Mouse (Mus musculus): ENCODE measurements at regions not wholly inside any gene's neighbourhood (a gene's known extent, or its start where the extent isn't known, plus 50 kb on each side); places are given as distances from the start of the nearest gene placed in this dataset.
"Not testable (repeated sequence)": the region's sequence is repeated elsewhere in the genome, so short reads cannot be mapped to it uniquely, and the experiment has no call there.

DNA sequence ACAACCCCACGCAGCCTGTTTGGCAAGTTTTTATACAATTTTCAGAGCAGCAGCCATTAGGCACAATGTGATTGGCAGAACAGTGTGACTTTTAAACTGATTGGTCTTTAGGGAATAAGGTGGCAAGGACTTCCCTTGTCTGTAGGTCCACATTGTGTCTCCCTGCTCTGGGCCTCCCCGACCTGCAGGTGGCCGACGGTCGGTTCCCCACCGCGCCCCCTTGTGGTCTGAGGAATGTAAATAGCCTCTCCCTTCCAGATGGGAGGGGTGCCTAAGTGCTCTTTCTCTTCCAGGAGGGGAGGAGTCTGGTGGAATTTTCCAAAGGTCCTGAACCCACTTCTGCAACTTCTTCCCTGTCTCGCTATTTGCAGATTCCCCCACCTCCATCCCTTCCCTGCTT, 52.5 kb upstream of the Prr5 start:
- 12% methylated on average over 8 of the region's 8 CpGs for WGBS
- H3K27ac ChIP-seq (ENCODE audit: low read depth, low read length); H3K36me3 ChIP-seq (ENCODE audit: control insufficient read depth, insufficient read depth, low read length); H3K9ac ChIP-seq (ENCODE audit: low read depth, low read length); H3K4me2 ChIP-seq (replicated peaks; ENCODE audit: low read depth, low read length); ATAC-seq (ENCODE audit: low FRiP score, low TSS enrichment); H3K9me3 ChIP-seq (ENCODE audit: control insufficient read depth, low read length); H3K4me1 ChIP-seq (ENCODE audit: control insufficient read depth, insufficient read depth, low read length); H3K27me3 ChIP-seq (ENCODE audit: control insufficient read depth, insufficient read depth, low read length); H3K4me3 ChIP-seq (ENCODE audit: low read length): not testable (repeated sequence)

DNA sequence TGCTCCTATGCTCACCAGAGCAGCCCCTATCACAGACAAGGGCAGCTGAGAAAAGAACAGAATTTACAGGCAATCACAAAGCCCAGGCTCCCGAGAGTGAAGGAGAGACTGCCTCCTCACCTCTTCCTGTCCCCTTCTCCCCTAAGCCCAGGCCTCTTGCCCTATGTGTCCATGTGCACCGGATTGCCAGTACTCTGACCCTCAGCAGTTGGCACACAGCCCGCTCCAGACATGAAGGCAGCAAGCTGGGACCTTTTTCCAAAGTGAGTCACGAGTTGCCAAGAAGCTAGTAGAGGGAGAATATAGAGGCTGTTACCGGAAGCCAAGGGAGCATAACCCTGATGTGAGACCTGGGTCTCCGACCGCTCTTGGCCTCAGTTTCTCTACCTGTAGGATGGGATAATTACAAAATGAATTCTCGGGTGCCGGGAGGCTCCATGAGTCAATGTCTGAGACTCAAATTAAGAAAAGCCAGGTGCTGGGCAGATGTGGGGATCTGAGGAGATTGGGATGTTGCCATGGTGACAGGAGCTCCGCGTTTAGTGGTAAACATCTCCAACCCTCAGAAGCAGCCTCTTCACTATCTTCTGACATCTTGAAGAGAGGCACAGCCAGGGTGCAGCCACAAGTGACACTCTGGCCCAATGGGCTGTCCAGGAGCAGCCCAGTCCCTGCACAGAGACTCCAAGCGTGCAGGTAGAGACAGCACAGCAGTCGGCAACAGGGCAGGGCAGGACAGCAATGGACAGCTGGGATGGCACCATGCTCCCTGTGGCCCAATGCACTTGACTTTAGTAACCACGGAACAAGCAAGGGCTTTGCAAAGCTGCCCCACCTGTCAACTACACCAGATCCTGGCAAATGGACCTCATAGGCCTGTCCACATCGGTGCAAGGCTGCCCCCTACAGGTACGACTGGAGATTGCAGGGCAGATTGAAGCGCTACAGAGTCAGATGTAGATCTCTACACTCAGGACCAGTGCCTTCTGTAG, 55.6 kb upstream of the Prr5 start:
- no peak overlapping the region for H3K27ac ChIP-seq (ENCODE audit: low read depth, low read length)
- H3K4me2 ChIP-seq (replicated peaks; ENCODE audit: low read depth, low read length), result no peak overlapping the region
- no peak overlapping the region for H3K4me3 ChIP-seq (ENCODE audit: low read length)
- peaks cover 11% of the 10 kb centered on the region; the same call in 1 of the 2 replicates for H3K4me1 ChIP-seq (ENCODE audit: control insufficient read depth, insufficient read depth, low read length)
- H3K27me3 ChIP-seq (ENCODE audit: control insufficient read depth, insufficient read depth, low read length), result peaks cover 4% of the 10 kb centered on the region; the same call in 1 of the 2 replicates
- ATAC-seq (ENCODE audit: low FRiP score, low TSS enrichment), result peak; percentile 65
- H3K9ac ChIP-seq (ENCODE audit: low read depth, low read length), result no peak overlapping the region
- no peaks in the 10 kb centered on the region for H3K36me3 ChIP-seq (ENCODE audit: control insufficient read depth, insufficient read depth, low read length)
- no peaks in the 10 kb centered on the region for H3K9me3 ChIP-seq (ENCODE audit: control insufficient read depth, low read length)
- 52% methylated on average over 17 of the region's 17 CpGs for WGBS

- WGBS, result 16% methylated on average over 2 of the region's 2 CpGs
- peaks cover 4% of the 10 kb centered on the region; the same call in 1 of the 2 replicates for H3K27me3 ChIP-seq (ENCODE audit: control insufficient read depth, insufficient read depth, low read length)
- H3K9ac ChIP-seq (ENCODE audit: low read depth, low read length), result no peak overlapping the region
- H3K4me1 ChIP-seq (ENCODE audit: control insufficient read depth, insufficient read depth, low read length), result peaks cover 11% of the 10 kb centered on the region; the same call in 1 of the 2 replicates
- H3K4me2 ChIP-seq (replicated peaks; ENCODE audit: low read depth, low read length), result no peak overlapping the region
- H3K9me3 ChIP-seq (ENCODE audit: control insufficient read depth, low read length), result no peaks in the 10 kb centered on the region
- no peak overlapping the region for H3K27ac ChIP-seq (ENCODE audit: low read depth, low read length)
- no peak overlapping the region for H3K4me3 ChIP-seq (ENCODE audit: low read length)
- ATAC-seq (ENCODE audit: low FRiP score, low TSS enrichment), result no peak
- H3K36me3 ChIP-seq (ENCODE audit: control insufficient read depth, insufficient read depth, low read length), result no peaks in the 10 kb centered on the region
These were observed 55.3 kb upstream of the Rtl6 start for GRCm38 (mm10) chr15:84612961-84613360.

- Histone ChIP-seq H3K27ac (ENCODE audit: low read depth, low read length) (no peak overlapping the region), H3K4me3 (ENCODE audit: low read length) (no peak overlapping the region), H3K4me1 (ENCODE audit: control insufficient read depth, insufficient read depth, low read length) (peaks cover 11% of the 10 kb centered on the region; the same call in 1 of the 2 replicates), H3K4me2 (replicated peaks; ENCODE audit: low read depth, low read length) (no peak overlapping the region), H3K27me3 (ENCODE audit: control insufficient read depth, insufficient read depth, low read length) (peaks cover 4% of the 10 kb centered on the region; the same call in 1 of the 2 replicates), H3K36me3 (ENCODE audit: control insufficient read depth, insufficient read depth, low read length) (no peaks in the 10 kb centered on the region), H3K9me3 (ENCODE audit: control insufficient read depth, low read length) (peaks cover 6% of the 10 kb centered on the region; the same call in 1 of the 2 replicates), H3K9ac (ENCODE audit: low read depth, low read length) (no peak overlapping the region)
- WGBS, result 66% methylated on average over 15 of the region's 15 CpGs
- ATAC-seq (ENCODE audit: low FRiP score, low TSS enrichment), result no peak
These were observed 52.3 kb upstream of the Rtl6 start for GRCm38 (mm10) chr15:84609825-84610442.

- Histone ChIP-seq H3K9ac (ENCODE audit: low read depth, low read length) (no peak overlapping the region), H3K4me2 (replicated peaks; ENCODE audit: low read depth, low read length) (no peak overlapping the region), H3K27ac (ENCODE audit: low read depth, low read length) (no peak overlapping the region), H3K4me3 (ENCODE audit: low read length) (no peak overlapping the region), H3K4me1 (ENCODE audit: control insufficient read depth, insufficient read depth, low read length) (peaks cover 11% of the 10 kb centered on the region; the same call in 1 of the 2 replicates), H3K9me3 (ENCODE audit: control insufficient read depth, low read length) (peaks cover 6% of the 10 kb centered on the region; the same call in 1 of the 2 replicates), H3K36me3 (ENCODE audit: control insufficient read depth, insufficient read depth, low read length) (no peaks in the 10 kb centered on the region), H3K27me3 (ENCODE audit: control insufficient read depth, insufficient read depth, low read length) (no peaks in the 10 kb centered on the region)
- 79% methylated on average over 5 of the region's 5 CpGs for WGBS
- ATAC-seq (ENCODE audit: low FRiP score, low TSS enrichment), result no peak
These were observed 51.4 kb upstream of the Rtl6 start for GRCm38 (mm10) chr15:84609063-84609462.

Data from kidney, embryonic 14.5 days (tissue).